Mouse (Mus musculus) limb, embryonic 10.5 days (tissue): ENCODE results near the gene Uaca. TPM values are rescaled to one million over a fixed set of nuclear protein-coding genes. Genes with fewer than 3 reads are reported as not detected.

ENCODE experiments used
- DNase-seq: peaks from one replicate; pipeline ENCODE4 v3.0.0-alpha.2; 2017; ENCODE audit warnings: low spot score
- H3K27ac ChIP-seq: fragments of 300-500 bp; sonication (generic); 2 replicates; pipeline ENCODE4 v1.5.1; 2016; ENCODE audit warnings: mild to moderate bottlenecking
- H3K27me3 ChIP-seq: fragments of 300-500 bp; sonication (generic); 2 replicates; pipeline ENCODE4 v1.6.1; 2016; ENCODE audit warnings: low read depth, mild to moderate bottlenecking; ENCODE audit not compliant: poor library complexity, severe bottlenecking
- H3K36me3 ChIP-seq: fragments of 300-500 bp; sonication (generic); 2 replicates; pipeline ENCODE4 v1.6.1; 2016; ENCODE audit warnings: mild to moderate bottlenecking, moderate library complexity
- H3K4me1 ChIP-seq: fragments of 300-500 bp; sonication (generic); 2 replicates; pipeline ENCODE4 v1.6.1; 2016
- H3K4me3 ChIP-seq: fragments of 300-500 bp; sonication (generic); 2 replicates; pipeline ENCODE4 v1.5.1; 2016; ENCODE audit warnings: mild to moderate bottlenecking, moderate library complexity
- H3K9me3 ChIP-seq: fragments of 300-500 bp; sonication (generic); replicated peaks from 2 replicates; pipeline ENCODE4 v1.6.1; 2016; ENCODE audit warnings: mild to moderate bottlenecking
- WGBS: fragments of 180-500 bp; shearing (Covaris S2); methylation state at CpG from one replicate; pipeline ENCODE4 v1.1.7; 2016; 5-methylcytosine and 5-hydroxymethylcytosine counted together
- polyA plus RNA-seq: library from polyadenylated mRNA; unstranded; fragments of >200 nt; fragmentation: Nextera tagmentation; extraction: Ambion mirVana; gene quantifications from 2 replicates; pipeline ENCODE4 v1.2.1, GENCODE M21; 2016

Uaca gene
- polyA plus RNA-seq, 1 experiment from 2014 or later = 27.9 TPM

DNA sequence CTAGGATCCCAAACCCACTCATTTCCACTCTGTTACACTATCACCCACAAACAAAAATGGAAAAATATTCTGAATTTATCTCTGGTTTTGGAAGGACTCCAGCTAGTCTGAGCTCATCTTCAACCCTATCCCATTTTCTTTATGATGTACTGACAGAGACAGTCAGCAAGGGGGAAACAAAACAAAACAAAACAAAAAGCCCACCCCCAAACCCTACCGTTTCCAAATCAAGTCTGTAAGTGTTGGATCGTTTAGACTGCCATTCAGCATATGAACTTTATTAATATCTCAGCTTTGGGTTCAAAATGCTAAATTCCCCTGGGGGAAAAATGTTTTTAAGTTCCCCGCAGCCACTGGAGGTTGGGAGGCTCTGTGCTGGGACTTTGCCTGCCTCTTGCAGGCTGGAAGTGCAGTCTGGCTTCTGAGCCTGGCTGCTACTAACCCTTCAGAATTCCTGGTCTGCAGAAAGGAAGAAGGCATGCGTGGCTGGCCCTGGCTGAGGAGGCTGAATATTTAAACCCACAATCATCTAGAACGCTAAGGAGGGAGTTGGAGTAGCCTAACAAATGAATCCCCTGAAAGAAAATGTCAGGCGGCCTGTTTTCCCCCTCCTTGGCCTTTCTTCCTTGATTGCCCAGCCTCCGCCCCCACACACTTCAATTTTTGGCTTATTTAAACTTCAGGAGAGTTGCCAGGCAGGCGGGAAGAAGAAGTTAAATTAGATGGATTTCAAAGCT, 125.8 kb downstream of the Uaca start:
- Histone ChIP-seq H3K27ac (peak overlapping the region; percentile 32; the same call in 1 of the 2 replicates), H3K9me3 (no peaks in the 10 kb centered on the region), H3K36me3 (no peaks in the 10 kb centered on the region), H3K27me3 (0 out of 2 replicates have a peak, but pooled peaks cover 6% of the 10 kb centered on the region), H3K4me1 (peaks cover 25% of the 10 kb centered on the region), H3K4me3 (no peak overlapping the region)
- DNase-seq = no peak
- WGBS = 71% methylated on average over 8 of the region's 8 CpGs

DNA sequence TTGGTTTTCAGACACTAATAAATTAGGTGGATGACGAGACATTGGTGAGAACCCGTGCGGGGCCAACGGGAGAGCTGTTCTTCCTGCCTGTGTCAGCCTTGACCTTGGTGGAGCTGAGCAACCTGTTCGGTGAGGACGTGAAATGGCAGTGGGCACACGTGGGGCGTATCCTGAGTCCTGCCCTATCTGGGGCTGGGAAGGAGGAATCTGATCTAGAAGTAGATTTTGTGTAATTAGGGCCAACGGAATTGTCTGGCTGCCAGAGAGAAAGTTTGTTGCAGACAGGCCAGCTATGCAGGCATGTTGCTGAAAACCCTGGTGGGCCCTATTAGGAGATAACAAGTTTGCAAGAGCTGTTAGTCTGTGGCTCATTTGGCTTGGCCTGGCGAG, 126.3 kb downstream of the Uaca start:
- H3K27ac ChIP-seq = no peak overlapping the region
- H3K27me3 ChIP-seq = 0 out of 2 replicates have a peak, but pooled peaks cover 5% of the 10 kb centered on the region
- no peaks in the 10 kb centered on the region for H3K9me3 ChIP-seq
- H3K36me3 ChIP-seq = no peaks in the 10 kb centered on the region
- no peak overlapping the region for H3K4me3 ChIP-seq
- H3K4me1 ChIP-seq = peaks cover 25% of the 10 kb centered on the region
- DNase-seq = no peak
- 69% methylated on average over 10 of the region's 10 CpGs for WGBS

DNA sequence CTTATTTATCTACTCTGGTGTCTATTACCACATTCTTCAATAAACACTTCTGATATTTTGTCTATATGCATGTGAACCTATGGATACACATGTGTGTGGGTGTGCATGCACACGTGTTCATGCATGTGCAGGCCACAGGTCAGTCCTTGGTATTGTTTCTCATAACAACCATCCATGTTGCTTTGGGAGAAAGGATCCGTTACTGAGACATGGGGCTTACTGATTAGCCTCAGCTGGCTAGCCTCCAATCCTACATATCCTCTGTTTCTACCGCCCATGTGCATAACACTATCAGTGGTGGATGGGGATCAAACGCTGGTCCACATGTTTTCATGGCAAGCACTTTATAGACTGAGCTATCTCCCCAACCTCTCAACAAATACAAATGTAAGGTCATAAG, 126.9 kb downstream of the Uaca start:
- Histone ChIP-seq H3K4me3 (no peak overlapping the region), H3K4me1 (peaks cover 31% of the 10 kb centered on the region), H3K36me3 (no peaks in the 10 kb centered on the region), H3K27ac (no peak overlapping the region), H3K9me3 (no peaks in the 10 kb centered on the region), H3K27me3 (no peaks in the 10 kb centered on the region)
- WGBS = 96% methylated on average over 4 of the region's 4 CpGs
- no peak for DNase-seq

DNA sequence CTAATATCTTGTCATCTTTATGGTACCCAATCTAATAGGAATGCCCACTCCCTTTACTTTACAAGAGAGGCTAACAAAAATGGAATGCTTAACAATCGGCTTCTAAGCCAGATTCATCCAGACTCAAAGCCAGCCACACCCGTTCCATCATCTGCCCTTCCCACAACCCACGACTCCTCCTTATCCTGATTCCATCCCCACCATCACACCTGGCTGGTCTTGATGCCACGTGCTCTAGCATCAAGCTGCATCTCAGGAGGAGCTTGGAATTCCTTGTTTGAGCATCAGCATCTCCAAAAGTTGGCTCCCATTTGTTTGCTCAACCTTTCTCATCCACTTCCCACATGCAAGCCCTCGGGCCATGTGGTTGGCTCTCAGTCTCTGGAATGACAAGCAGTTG, 127.5 kb downstream of the Uaca start:
- no peak for DNase-seq
- Histone ChIP-seq H3K9me3 (no peaks in the 10 kb centered on the region), H3K4me1 (peaks cover 34% of the 10 kb centered on the region), H3K36me3 (no peaks in the 10 kb centered on the region), H3K27ac (no peak overlapping the region), H3K27me3 (no peaks in the 10 kb centered on the region), H3K4me3 (no peak overlapping the region)
- WGBS = 86% methylated on average over 5 of the region's 5 CpGs

DNA sequence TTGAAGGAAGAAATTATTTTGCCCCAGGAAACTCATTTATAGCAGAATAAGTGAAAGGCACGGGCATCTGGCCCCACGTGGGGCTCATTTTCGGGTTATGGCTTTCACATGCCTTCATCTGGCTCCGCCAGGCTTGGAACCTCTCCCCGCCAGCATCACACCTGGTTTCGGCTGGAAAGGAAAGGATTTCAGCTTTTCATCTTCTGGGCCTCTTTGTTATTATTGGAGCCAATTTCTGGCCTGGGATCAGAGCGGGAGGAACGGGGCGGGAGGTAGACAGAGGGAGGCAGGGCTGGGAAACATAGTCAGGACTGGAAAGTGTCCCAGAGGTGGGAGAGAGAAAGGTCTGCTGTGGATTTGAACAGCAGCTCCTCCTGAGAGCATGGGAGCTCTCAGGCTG, 132.0 kb downstream of the Uaca start:
- Histone ChIP-seq H3K27me3 (no peaks in the 10 kb centered on the region), H3K36me3 (no peaks in the 10 kb centered on the region), H3K27ac (peak overlapping the region; percentile 1; the same call in 1 of the 2 replicates), H3K4me1 (peaks cover 13% of the 10 kb centered on the region), H3K9me3 (no peaks in the 10 kb centered on the region; the same call in 1 of the 2 replicates), H3K4me3 (no peak overlapping the region)
- WGBS = 68% methylated on average over 9 of the region's 9 CpGs
- no peak for DNase-seq

DNA sequence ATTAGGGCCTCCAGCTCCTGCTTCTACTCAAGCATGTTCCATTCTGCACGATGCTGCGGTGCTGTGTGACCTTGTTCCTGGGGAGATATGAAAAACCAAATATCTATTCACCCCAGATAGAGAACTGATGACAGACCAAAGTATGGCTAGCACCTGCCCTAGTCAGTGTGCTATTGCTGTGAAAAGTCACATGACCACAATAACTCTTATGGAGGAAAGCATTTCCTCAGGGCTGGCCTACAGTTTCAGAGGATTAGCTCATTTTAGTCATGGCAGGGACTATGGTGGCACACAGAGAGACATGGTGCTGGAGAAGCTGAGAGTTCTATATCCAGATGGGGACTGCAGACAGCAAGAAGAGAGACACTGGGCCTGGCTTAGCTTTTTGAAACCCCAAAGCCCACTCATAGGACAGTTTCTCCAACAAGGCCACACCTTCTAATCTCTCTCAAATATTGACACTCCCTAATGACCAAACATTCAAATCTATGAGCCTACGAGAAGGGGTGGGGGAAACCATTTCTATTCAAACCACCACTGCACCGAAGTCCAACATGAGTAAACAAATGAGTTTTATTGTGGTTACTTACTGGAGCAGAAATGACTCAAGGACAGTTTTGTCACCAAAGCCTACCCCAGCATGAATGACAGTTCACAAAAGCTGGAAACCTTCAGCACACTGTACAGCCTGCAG, 135.1 kb downstream of the Uaca start:
- Histone ChIP-seq H3K27ac (no peak overlapping the region), H3K9me3 (no peaks in the 10 kb centered on the region; the same call in 1 of the 2 replicates), H3K27me3 (no peaks in the 10 kb centered on the region), H3K4me1 (peaks cover 13% of the 10 kb centered on the region), H3K4me3 (no peak overlapping the region), H3K36me3 (no peaks in the 10 kb centered on the region)
- 94% methylated on average over 4 of the region's 4 CpGs for WGBS
- no peak for DNase-seq

Other genes with a start within 250 kb of the Uaca start
- 20.9 and 21.7 TPM in 2 replicates for gene Lrrc49, start 106.4 kb upstream of the Uaca start, polyA plus RNA-seq
- 0.33 and 1.0 TPM in 2 replicates for gene Larp6, start 81.6 kb upstream of the Uaca start, polyA plus RNA-seq